13 mouse cellular contexts compared by ENCODE assay signal in the genomic region with DNA sequence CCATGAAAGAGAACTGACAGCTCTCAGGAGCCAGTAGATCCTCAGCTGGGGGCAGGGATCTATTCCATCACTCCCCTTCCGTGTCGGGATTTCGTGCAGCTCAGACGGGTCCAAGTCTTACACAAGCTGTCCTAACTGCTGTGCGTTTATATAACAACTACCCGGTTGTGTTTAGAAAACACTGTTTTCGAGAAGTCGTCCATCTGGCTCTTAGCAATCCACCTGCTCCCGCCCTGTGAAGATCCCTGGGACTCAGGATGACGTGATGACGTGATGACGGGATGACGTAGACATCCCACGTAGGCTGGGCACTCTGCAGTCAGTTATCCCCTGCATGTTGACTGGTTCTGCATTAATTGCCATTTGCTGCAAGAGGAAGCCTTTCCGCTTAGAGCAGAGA. TPM values are rescaled to one million over a fixed set of nuclear protein-coding genes. Genes with fewer than 3 reads are reported as not detected.
DNase-seq lines count a peak whose midpoint lies in the region; ATAC-seq lines count a peak whose summit lies in the region.
"Had no signal": no experiment of that assay in that cellular context is flagged by ENCODE, and none has a peak within 500 bp of the region (broad histone marks: within the 10 kb centered on the region; RNA-seq: fewer than 3 reads in every experiment).

No protein-coding gene starts in this region.

- intact Hi-C loops in left cerebral cortex, postnatal 4 days (cut with DNase I) = no loop called here
- intact Hi-C loops in left cerebral cortex, postnatal 14 days (cut with DNase I) = no loop called here

- H3K9ac ChIP-seq in hindbrain, embryonic 16.5 days (ENCODE audit: low read depth, low read length) = no peak overlapping the region

- H3K4me3 ChIP-seq in hindbrain, embryonic 16.5 days (ENCODE audit: low read length) = no peak overlapping the region
- H3K4me3 ChIP-seq: heart, adult 2 months had no signal

- H3K36me3 ChIP-seq in hindbrain, embryonic 16.5 days (ENCODE audit: control insufficient read depth, insufficient read depth, low read length) = no peaks in the 10 kb centered on the region

- peak; percentile 57 for DNase-seq in left cerebral cortex, adult 11 months (ENCODE audit: low spot score)
- no peak for DNase-seq in left cerebral cortex, postnatal 4 days
- peak; percentile 78 to 84 for DNase-seq in frontal cortex, postnatal 36 days (ENCODE audit: low spot score in 2 of 2)
- peak; percentile 75 to 87 for DNase-seq in left cerebral cortex, postnatal 14 days (ENCODE audit: low spot score in 2 of 2)
- no peak for DNase-seq in heart, adult 9 months (ENCODE audit: low spot score in 2 of 2)
- DNase-seq in neural tube, embryonic 10.5 days (ENCODE audit: extremely low spot score, low spot score) = no peak
- DNase-seq in liver = no peak
- DNase-seq: adrenal gland, adult 8-10 months; cerebellum, postnatal 25 days; heart, adult 2 months; spleen, adult 18-20 months; thymus, adult 2 months had no signal

- no peaks in the 10 kb centered on the region for H3K9me3 ChIP-seq in hindbrain, embryonic 16.5 days (ENCODE audit: control insufficient read depth, low read length)

- H3K4me2 ChIP-seq in hindbrain, embryonic 16.5 days (ENCODE audit: low read length) = no peak overlapping the region

- H3K27me3 ChIP-seq in hindbrain, embryonic 16.5 days (replicated peaks; ENCODE audit: control insufficient read depth, insufficient read depth, low read length) = no peaks in the 10 kb centered on the region

- H3K4me1 ChIP-seq in hindbrain, embryonic 16.5 days (ENCODE audit: control insufficient read depth, insufficient read depth, low read depth, low read length) = no peaks in the 10 kb centered on the region

- WGBS in hindbrain, embryonic 16.5 days = 80% methylated on average over 15 of the region's 15 CpGs

- no peak for ATAC-seq in hindbrain, embryonic 16.5 days

- no peak overlapping the region for H3K27ac ChIP-seq in hindbrain, embryonic 16.5 days (ENCODE audit: low read depth, low read length)
- H3K27ac ChIP-seq: heart, adult 2 months had no signal

RNA-seq across cellular contexts. Expression of gene Cnp, which starts 10.4 kb away (rescaled TPM):
- total RNA-seq in left cerebral cortex, postnatal 4 days (2021) = 10 to 100 TPM; 25.6 to 29.6 TPM
- total RNA-seq in left cerebral cortex, postnatal 14 days (2021) = 100 to 1,000 TPM; 158 to 245 TPM
- polyA plus RNA-seq in hindbrain, embryonic 16.5 days (2015; fragmentation: Nextera tagmentation; extraction: Ambion mirVana) = 72.6 and 85.0 TPM in 2 replicates

RNA-seq across cellular contexts. Expression of gene Ttc25, which starts 18.9 kb away (rescaled TPM):
- under 1 TPM; 0.58 to 0.93 TPM for total RNA-seq in left cerebral cortex, postnatal 4 days (2021)
- total RNA-seq in left cerebral cortex, postnatal 14 days (2021) = under 1 TPM; 0.40 to 0.51 TPM
- polyA plus RNA-seq in hindbrain, embryonic 16.5 days (2015; fragmentation: Nextera tagmentation; extraction: Ambion mirVana) = 2.2 and 2.5 TPM in 2 replicates

RNA-seq across cellular contexts. Expression of gene Acly, which starts 36.5 kb away (rescaled TPM):
- 100 to 1,000 TPM; 211 to 219 TPM for total RNA-seq in left cerebral cortex, postnatal 4 days (2021)
- total RNA-seq in left cerebral cortex, postnatal 14 days (2021) = 100 to 1,000 TPM; 116 to 121 TPM
- polyA plus RNA-seq in hindbrain, embryonic 16.5 days (2015; fragmentation: Nextera tagmentation; extraction: Ambion mirVana) = 215 and 253 TPM in 2 replicates

RNA-seq across cellular contexts. Expression of gene Nkiras2, which starts 54.7 kb away (rescaled TPM):
- total RNA-seq in left cerebral cortex, postnatal 4 days (2021) = 10 to 100 TPM; 37.7 to 39.9 TPM
- 10 to 100 TPM; 23.9 to 25.4 TPM for total RNA-seq in left cerebral cortex, postnatal 14 days (2021)
- polyA plus RNA-seq in hindbrain, embryonic 16.5 days (2015; fragmentation: Nextera tagmentation; extraction: Ambion mirVana) = 99.1 and 103 TPM in 2 replicates

RNA-seq across cellular contexts. Expression of gene Dnajc7, which starts 55.7 kb away (rescaled TPM):
- 100 to 1,000 TPM; 276 to 297 TPM for total RNA-seq in left cerebral cortex, postnatal 4 days (2021)
- total RNA-seq in left cerebral cortex, postnatal 14 days (2021) = 100 to 1,000 TPM; 239 to 244 TPM
- polyA plus RNA-seq in hindbrain, embryonic 16.5 days (2015; fragmentation: Nextera tagmentation; extraction: Ambion mirVana) = 290 and 293 TPM in 2 replicates

Comparison
In these comparisons a context has a peak if more than half of its experiments do, and no peak if none do; other contexts are left out.
1. DNase-seq: peak in left cerebral cortex, adult 11 months (single experiment), frontal cortex, postnatal 36 days (2 of 2) and left cerebral cortex, postnatal 14 days (2 of 2); none in left cerebral cortex, postnatal 4 days (single experiment), heart, adult 9 months (0 of 2), neural tube, embryonic 10.5 days (single experiment) and liver (single experiment).
2. RNA of gene Cnp, which starts 10.4 kb away (total RNA-seq): 158 to 245 TPM in left cerebral cortex, postnatal 14 days; 25.6 to 29.6 TPM in left cerebral cortex, postnatal 4 days; every median in the first group is over 4 times any median in the second.